Mouse (Mus musculus) midbrain, embryonic 11.5 days (tissue): ENCODE data around the gene Arl6ip4. TPM values are rescaled to one million over a fixed set of nuclear protein-coding genes. Genes with fewer than 3 reads are reported as not detected.

ENCODE experiments used
- polyA plus RNA-seq: library from polyadenylated mRNA; unstranded; fragments of >200 nt; fragmentation: Nextera tagmentation; extraction: Ambion mirVana; gene quantifications from 2 replicates; pipeline ENCODE4 v1.2.1, GENCODE M21; 2014

The Arl6ip4 gene
- polyA plus RNA-seq, 1 experiment from 2014 or later: 95.5 TPM

Other genes with a start within 250 kb of the Arl6ip4 start
- gene Hcar1, start 236.1 kb upstream of the Arl6ip4 start, polyA plus RNA-seq: 0.28 TPM in 1 of 2 replicates, not detected in the other
- 176 and 179 TPM in 2 replicates for gene Denr, start 208.9 kb upstream of the Arl6ip4 start, polyA plus RNA-seq
- gene Gm43518, start 188.7 kb upstream of the Arl6ip4 start, polyA plus RNA-seq: 0.58 and 0.78 TPM in 2 replicates
- gene Ccdc62, start 185.4 kb upstream of the Arl6ip4 start, polyA plus RNA-seq: 4.6 and 5.4 TPM in 2 replicates
- 4.6 and 5.2 TPM in 2 replicates for gene Hip1r, start 142.5 kb upstream of the Arl6ip4 start, polyA plus RNA-seq
- gene Vps37b, start 83.8 kb upstream of the Arl6ip4 start, polyA plus RNA-seq: 45.5 and 50.7 TPM in 2 replicates
- 0.62 and 0.71 TPM in 2 replicates for gene Abcb9, start 20.3 kb upstream of the Arl6ip4 start, polyA plus RNA-seq
- gene Ogfod2, start 3.8 kb upstream of the Arl6ip4 start, polyA plus RNA-seq: 10.4 and 11.4 TPM in 2 replicates
- gene Pitpnm2, start 133.7 kb downstream of the Arl6ip4 start, polyA plus RNA-seq: 4.6 and 5.0 TPM in 2 replicates
- 12.3 and 13.6 TPM in 2 replicates for gene Mphosph9, start 211.9 kb downstream of the Arl6ip4 start, polyA plus RNA-seq
- 22.0 and 23.9 TPM in 2 replicates for gene 2810006K23Rik, start 212.0 kb downstream of the Arl6ip4 start, polyA plus RNA-seq
- gene Cdk2ap1, start 247.0 kb downstream of the Arl6ip4 start, polyA plus RNA-seq: 215 and 262 TPM in 2 replicates